Mouse (Mus musculus) heart, adult 2 months (tissue): ENCODE measurements around the gene Marveld2. TPM values are rescaled to one million over a fixed set of nuclear protein-coding genes. Genes with fewer than 3 reads are reported as not detected.
A peak's percentile ranks its signal among the peaks of the same experiment; 100 is the strongest.

ENCODE experiments used
- DNase-seq, 2 experiments: peaks; one replicate each; pipeline ENCODE4 v3.0.0; 2021
- H3K27ac ChIP-seq: fragments of 200-600 bp; 2 replicates; pipeline ENCODE4 v1.8.1; 2022
- H3K27me3 ChIP-seq: fragments of 200-500 bp; 2 replicates; pipeline ENCODE4 v1.6.1; 2012; ENCODE audit warnings: mild to moderate bottlenecking, low read length, inconsistent platforms, mixed read lengths; ENCODE audit not compliant: control insufficient read depth, insufficient read depth
- H3K36me3 ChIP-seq: fragments of 200-500 bp; 2 replicates; pipeline ENCODE4 v1.6.1; 2012; ENCODE audit warnings: low read length, inconsistent platforms; ENCODE audit not compliant: control insufficient read depth, insufficient read depth
- H3K4me1 ChIP-seq: fragments of 200-500 bp; 2 replicates; pipeline ENCODE4 v1.6.1; 2011; ENCODE audit warnings: low read length; ENCODE audit not compliant: control insufficient read depth, insufficient read depth
- H3K4me3 ChIP-seq: fragments of 200-600 bp; 2 replicates; pipeline ENCODE4 v1.8.1; 2022
- H3K79me2 ChIP-seq: fragments of 200-500 bp; replicated peaks from 2 replicates; pipeline ENCODE4 v1.6.1; 2012; ENCODE audit warnings: mild to moderate bottlenecking, inconsistent platforms, low read length, moderate library complexity, mixed read lengths; ENCODE audit not compliant: control insufficient read depth, insufficient read depth
- H3K9ac ChIP-seq: fragments of 200-500 bp; 2 replicates; pipeline ENCODE4 v1.6.1; 2012; ENCODE audit warnings: low read depth, mild to moderate bottlenecking, control low read depth, inconsistent platforms, low read length, mixed read lengths
- CTCF ChIP-seq: fragments of 200-600 bp; IDR thresholded peaks from 2 replicates; pipeline ENCODE4 v1.8.1; 2022; ENCODE audit warnings: antibody characterized with exemption, mild to moderate bottlenecking, moderate library complexity
- EP300 ChIP-seq: fragments of 200-500 bp; IDR thresholded peaks from 2 replicates; pipeline ENCODE4 v1.6.1; 2011; ENCODE audit warnings: low read depth, low read length, control low read depth; ENCODE audit not compliant: insufficient read depth
- POLR2A ChIP-seq: fragments of 200-500 bp; IDR thresholded peaks from 2 replicates; pipeline ENCODE4 v1.6.1; 2011; ENCODE audit warnings: mild to moderate bottlenecking, low read depth, low read length, control low read depth; ENCODE audit not compliant: insufficient read depth
- WGBS: fragments of 180-500 bp; shearing (Covaris S2); methylation state at CpG from one replicate; pipeline ENCODE4 v1.1.7; 2018; 5-methylcytosine and 5-hydroxymethylcytosine counted together
- intact Hi-C: fragments of 180-260 bp; cut with DNase I; formaldehyde crosslinking; loops from one replicate; pipeline ENCODE4 v1.15.1; 2025
- polyA plus RNA-seq: library from polyadenylated mRNA; depleted of rRNA; stranded (reverse); fragments of >200 nt; gene quantifications from 2 replicates; pipeline ENCODE4 v1.2.3, GENCODE M21; 2012
- total RNA-seq, 2 experiments: library from RNA; stranded (reverse); gene quantifications; 2 replicates each; pipeline ENCODE4 v1.2.3; 2021

Gene Marveld2
- total and polyA plus RNA-seq, 3 experiments = 0.27 to 0.66 (median 0.34) TPM

DNA sequence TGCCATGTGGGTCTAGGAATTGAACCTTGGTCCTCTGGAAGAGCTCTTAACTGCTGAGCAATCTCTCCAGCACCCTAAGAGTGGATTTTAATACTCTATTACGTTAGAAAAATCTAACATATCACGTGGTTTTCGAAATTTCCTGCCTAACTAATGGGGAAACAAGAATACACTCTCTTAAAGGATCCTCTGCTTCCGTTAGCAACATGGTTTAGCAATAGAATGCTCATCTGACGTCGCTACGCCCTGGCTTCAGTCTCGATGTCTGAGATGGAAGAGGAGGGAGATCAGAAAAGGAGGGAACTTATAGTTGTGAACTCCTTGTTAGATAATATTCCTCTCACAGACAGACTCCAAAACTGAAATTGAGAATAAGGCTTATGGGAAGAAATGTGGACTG, 31.5 kb upstream of the Marveld2 start:
- peaks cover 2% of the 10 kb centered on the region; the same call in 1 of the 2 replicates for H3K79me2 ChIP-seq
- H3K27me3 ChIP-seq = no peaks in the 10 kb centered on the region
- no peak overlapping the region for H3K9ac ChIP-seq
- H3K4me1 ChIP-seq = peaks cover 3% of the 10 kb centered on the region
- no peak overlapping the region for H3K4me3 ChIP-seq
- no peak for DNase-seq
- H3K36me3 ChIP-seq = peaks cover 17% of the 10 kb centered on the region
- 87% methylated on average over 8 of the region's 8 CpGs for WGBS
- intact Hi-C loops = no loop called here
- no peak for TF ChIP-seq EP300
- no peak for TF ChIP-seq POLR2A
- no peak for TF ChIP-seq CTCF
- no peak overlapping the region for H3K27ac ChIP-seq

DNA sequence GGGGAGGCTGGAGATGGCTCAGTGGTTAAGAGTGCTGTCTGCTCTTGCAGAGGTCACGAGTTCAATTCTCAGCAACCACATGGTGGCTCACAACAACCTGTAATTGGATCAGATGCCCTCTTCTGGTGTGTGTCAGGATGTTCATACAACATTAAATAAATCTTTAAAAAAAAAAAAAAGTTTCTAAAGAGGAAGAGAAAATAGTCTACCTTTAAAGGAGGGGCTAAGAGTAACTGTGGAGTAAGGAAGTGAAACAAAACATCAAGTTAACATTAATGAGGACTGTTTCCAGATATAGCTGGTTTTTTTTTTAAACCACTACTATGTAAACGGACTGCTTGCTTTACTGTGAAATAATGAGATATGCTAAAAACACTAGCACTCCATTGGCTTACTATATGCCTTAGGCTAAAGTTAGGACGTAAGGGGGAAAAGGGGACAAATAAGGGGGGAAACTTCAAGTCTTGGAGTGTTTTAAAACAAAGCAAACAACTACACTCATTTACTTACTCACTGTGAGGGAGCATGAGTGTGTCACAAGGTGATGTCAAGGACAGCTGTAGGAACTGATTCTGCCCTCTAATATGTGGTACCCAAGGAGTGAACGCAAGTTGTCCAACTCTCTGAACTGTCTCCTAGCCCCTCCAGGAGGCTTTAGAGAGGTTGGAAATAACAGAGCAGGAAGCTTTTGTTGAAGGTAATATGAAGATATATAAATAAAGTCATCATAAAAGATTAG, 25.9 kb upstream of the Marveld2 start:
- H3K27me3 ChIP-seq = no peaks in the 10 kb centered on the region
- no peaks in the 10 kb centered on the region for H3K79me2 ChIP-seq
- H3K36me3 ChIP-seq = peaks cover 18% of the 10 kb centered on the region
- no peaks in the 10 kb centered on the region for H3K4me1 ChIP-seq
- no peak for TF ChIP-seq POLR2A
- TF ChIP-seq EP300 = no peak
- TF ChIP-seq CTCF = no peak
- H3K27ac ChIP-seq = no peak overlapping the region
- H3K9ac ChIP-seq = no peak overlapping the region
- no peak overlapping the region for H3K4me3 ChIP-seq
- intact Hi-C loops = no loop called here
- 90% methylated on average over 4 of the region's 4 CpGs for WGBS
- DNase-seq = no peak

DNA sequence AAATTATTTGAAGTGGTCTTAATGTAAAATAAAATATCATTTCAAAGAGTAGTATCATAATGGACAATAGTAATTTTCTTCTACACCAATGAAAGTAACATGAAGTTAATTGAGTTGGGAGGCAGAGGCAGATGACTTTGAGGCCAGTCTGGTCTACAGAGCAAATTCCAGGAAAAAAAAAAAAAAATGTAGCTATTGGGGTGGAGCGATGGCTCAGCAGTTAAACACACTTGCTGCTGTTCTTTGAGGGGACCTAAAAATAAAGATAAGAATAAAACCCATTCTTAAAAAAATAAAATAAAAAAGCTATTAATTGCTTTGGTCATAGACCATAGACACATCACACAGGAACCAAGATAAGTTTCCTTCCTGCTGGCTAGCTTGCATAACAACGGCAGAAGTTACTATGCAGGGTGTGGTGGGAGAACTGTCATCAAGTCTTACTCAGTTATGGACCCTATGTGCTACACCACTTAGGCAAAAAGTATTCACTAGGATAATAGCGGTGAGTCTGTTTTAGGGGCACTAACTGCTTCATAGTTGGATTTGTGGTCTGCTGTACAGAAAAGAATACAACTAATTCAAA, 17.4 kb upstream of the Marveld2 start:
- Histone ChIP-seq H3K36me3 (no peaks in the 10 kb centered on the region; the same call in none of the 2 replicates), H3K4me1 (no peaks in the 10 kb centered on the region), H3K27me3 (no peaks in the 10 kb centered on the region), H3K4me3 (no peak overlapping the region), H3K9ac (no peak overlapping the region), H3K27ac (no peak overlapping the region), H3K79me2 (no peaks in the 10 kb centered on the region)
- DNase-seq = no peak
- WGBS = 53% methylated on average over 3 of the region's 3 CpGs
- intact Hi-C loops = no loop called here
- TF ChIP-seq CTCF (no peak), EP300 (no peak), POLR2A (no peak)

DNA sequence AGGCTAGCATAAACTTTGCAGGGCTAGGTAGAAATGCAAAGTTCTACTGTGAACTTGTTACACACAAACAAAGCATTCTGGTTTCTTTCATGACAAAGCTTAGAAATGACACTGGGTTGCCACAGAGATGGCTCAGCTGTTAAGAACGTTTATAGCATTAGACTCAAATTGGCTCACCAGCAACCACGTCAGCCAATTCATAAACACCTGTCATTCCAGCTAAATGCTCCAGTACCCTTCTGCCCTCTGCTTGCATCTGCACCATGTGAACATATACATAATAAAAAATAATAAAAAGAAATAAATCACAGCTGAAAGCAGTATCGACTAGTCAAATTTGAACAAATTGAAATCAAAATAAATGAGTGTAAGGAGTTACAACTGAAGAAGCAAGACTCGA, 5.5 kb upstream of the Marveld2 start:
- DNase-seq = no peak
- no peaks in the 10 kb centered on the region for H3K4me1 ChIP-seq
- H3K27ac ChIP-seq = no peak overlapping the region
- no peaks in the 10 kb centered on the region; the same call in none of the 2 replicates for H3K36me3 ChIP-seq
- no peak overlapping the region for H3K4me3 ChIP-seq
- H3K27me3 ChIP-seq = no peaks in the 10 kb centered on the region
- 85% methylated on average over 4 of the region's 4 CpGs for WGBS
- TF ChIP-seq EP300 = no peak
- TF ChIP-seq POLR2A = no peak
- TF ChIP-seq CTCF = no peak
- no peak overlapping the region for H3K9ac ChIP-seq
- no peaks in the 10 kb centered on the region for H3K79me2 ChIP-seq
- intact Hi-C loops = no loop called here

DNA sequence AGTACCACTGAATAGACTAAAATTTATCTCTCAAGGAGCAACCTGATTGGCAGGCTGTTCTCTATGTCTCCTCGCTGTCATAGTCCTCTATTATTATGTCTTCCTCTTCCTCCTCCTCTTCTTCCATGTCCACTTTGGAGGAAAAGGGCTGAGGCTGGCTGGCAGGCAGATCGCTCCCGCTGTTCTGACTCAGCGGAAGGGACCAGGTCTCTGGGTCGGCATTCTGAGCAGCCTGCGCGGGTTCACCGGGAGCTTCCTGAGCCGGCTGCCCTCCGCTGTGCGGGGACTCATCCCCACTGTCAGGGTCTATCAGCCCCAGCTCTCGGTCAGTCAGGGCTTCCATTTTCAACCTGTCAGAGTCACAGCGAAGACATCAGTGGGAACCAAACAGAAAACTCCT, 812 bp upstream of the Marveld2 start:
- no peaks in the 10 kb centered on the region for H3K4me1 ChIP-seq
- no peak for TF ChIP-seq CTCF
- TF ChIP-seq EP300 = no peak
- TF ChIP-seq POLR2A = no peak
- H3K27ac ChIP-seq = no peak overlapping the region
- DNase-seq = no peak
- 85% methylated on average over 13 of the region's 13 CpGs for WGBS
- no peak overlapping the region for H3K9ac ChIP-seq
- H3K79me2 ChIP-seq = no peaks in the 10 kb centered on the region
- H3K36me3 ChIP-seq = no peaks in the 10 kb centered on the region; the same call in 1 of the 2 replicates
- H3K4me3 ChIP-seq = no peak overlapping the region
- intact Hi-C loops = no loop called here
- no peaks in the 10 kb centered on the region for H3K27me3 ChIP-seq

DNA sequence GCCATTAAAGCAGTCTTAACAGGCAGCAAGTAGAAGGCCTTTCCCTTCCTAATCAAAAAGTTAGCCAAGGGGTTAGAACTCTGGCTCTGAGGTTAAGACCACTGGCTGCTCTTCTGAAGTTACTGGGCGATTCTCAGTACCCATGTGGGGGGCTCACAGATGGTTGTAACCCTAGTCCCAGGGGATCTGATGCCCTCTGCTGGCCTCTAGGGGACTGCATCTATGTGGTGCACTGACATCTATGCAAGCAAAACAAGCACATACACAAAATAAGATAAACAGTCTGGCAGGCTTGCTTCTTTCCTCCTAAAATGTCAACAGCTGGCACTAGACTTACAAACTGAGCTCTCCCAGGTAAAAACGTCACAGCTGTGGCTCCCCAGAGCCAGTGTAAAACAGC, 3.9 kb downstream of the Marveld2 start:
- Histone ChIP-seq H3K36me3 (no peaks in the 10 kb centered on the region), H3K4me3 (no peak overlapping the region), H3K27me3 (no peaks in the 10 kb centered on the region), H3K79me2 (no peaks in the 10 kb centered on the region), H3K27ac (no peak overlapping the region), H3K4me1 (no peaks in the 10 kb centered on the region), H3K9ac (no peak overlapping the region)
- no peak for TF ChIP-seq POLR2A
- no peak for TF ChIP-seq EP300
- peak; percentile 26 for TF ChIP-seq CTCF
- WGBS = 63% methylated on average over 2 of the region's 2 CpGs
- DNase-seq = no peak
- intact Hi-C loops = no loop called here
